Mouse (Mus musculus) c-Kit-positive CD71-negative TER-119-negative erythroid progenitor cells, embryonic 14.5 days (primary cell): ENCODE results near the gene A630076J17Rik.

Experiments
- DNase-seq: peaks from one replicate; pipeline ENCODE4 v3.0.0-alpha.2; 2013; ENCODE audit warnings: low read depth

A630076J17Rik gene

DNA sequence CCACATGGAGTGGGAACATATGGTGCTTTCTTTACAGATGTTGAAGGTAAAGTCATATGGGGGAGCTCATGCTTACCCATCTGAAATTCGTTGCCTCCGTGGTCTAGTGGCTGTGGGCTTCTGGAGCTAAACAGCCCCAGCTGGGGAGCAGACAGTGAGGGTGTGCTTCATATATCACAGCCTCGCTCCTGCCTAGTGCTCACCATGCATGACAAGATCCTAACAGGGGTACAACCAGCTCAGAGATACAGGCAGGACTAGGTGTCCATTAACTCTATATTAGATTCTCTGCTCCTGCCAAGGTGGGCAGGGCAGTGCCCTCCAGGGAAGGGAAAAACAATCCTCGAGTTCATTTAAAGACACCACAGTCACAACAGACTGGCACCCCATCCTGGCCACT, 788 bp downstream of the A630076J17Rik start:
- no peak for DNase-seq

DNA sequence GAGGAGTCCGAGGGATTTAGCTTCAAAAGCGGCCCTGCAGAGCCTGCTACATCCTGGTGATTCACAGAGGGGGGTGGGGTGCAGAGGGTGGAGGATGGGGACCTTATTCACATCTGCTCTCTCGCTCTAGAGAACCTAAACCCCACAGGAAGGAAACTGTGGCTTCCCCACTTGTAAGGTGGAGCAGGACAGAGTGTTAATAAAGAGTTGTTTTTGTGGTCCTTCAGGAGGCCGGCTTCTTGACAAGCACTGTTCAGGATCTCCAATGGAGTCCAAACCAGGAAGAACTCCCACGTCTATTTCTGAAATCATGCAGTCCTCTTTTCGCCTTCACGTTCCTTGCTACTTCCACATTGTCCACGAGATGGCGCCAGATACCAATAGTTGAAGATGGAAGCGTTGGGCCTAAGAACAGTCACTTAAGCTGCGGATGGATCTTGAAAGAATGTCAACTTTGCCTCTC, 3.0 kb downstream of the A630076J17Rik start:
- DNase-seq: peak; percentile 95

DNA sequence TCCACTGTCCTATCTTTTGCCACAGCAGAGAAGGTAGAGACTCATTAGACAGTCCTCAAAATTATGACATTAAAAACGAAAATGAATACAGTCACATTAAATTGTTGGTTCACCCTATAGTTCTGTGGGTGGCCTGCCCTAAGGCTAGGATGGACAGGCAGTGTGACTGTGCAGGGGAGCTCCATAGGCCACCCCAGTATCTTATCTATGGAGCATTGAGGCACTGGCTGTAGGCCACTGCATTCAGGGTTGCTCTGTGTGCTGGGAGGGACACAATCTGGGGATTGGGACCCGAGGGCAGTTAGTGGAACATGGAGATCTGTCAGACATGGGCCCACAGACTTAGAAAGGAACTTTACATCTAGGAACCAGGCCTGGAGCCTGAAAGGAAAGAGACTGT, 3.5 kb downstream of the A630076J17Rik start:
- DNase-seq: no peak

DNA sequence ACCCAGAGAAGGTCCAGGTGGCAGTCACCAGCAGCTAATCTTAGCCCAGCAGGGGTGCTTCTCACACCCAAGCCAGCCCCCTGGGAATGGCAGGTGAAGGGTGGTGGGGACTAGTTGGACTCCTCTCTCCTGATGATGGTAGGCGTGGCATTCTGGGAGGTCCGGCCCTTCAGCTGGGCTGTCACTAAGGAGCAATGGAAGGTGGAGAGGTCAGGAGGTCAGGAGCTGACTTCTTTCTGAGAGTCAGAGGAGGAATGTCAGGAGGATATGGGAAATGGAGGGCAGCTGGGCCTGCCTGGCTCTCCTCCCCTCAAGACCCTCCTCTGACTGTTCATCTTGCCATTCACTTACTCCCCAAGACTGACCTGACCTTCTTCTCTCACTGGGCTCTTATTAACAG, 7.6 kb downstream of the A630076J17Rik start:
- DNase-seq: no peak

DNA sequence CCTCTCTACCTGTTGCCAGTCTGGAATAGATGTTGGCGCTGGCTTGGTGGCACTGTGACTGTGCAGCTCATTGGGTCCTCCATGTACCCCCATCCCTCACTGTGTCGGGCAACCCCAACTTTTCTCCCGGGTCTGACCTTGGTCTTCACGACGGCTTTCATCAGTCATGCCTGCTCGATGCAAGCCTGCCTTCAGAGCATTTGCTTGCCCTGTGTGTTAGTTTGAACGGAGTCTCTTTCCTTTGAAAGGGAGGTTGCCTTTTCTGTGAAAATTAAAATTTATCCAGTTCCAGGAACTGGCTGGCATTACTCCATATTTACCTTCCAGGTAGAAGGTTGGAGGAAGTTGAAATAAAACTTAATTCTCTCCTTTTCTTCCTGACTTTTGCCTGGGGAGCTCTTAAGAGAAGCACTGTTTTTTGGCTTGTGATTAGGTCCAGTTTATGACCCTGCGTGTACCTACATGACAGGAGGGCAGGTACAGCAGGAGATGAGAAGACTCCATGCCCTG, 8.1 kb downstream of the A630076J17Rik start:
- no peak for DNase-seq

DNA sequence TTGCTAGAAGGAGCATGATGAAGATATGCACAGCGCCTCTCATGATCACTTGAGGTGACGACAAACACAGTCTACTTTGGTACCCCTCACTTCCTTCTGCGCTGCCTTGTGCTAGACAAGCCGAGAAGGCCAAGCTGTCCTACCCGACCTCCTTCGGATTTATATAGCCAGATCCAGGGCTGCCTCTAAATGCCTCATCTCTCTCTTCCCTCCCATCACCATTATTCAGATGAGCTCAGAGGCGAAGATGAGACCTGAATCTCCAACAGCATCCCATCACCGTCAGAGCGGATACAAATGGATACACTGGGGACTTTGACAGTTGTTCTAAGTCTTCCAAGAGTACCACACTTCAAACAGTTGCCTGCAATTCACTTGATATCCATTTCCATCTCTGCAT, 9.2 kb downstream of the A630076J17Rik start, which contains the start of gene Prok1:
TSS of gene Prok1 (minus strand) at position 101 of the 400 bp plus-strand sequence.
- DNase-seq: no peak

DNA sequence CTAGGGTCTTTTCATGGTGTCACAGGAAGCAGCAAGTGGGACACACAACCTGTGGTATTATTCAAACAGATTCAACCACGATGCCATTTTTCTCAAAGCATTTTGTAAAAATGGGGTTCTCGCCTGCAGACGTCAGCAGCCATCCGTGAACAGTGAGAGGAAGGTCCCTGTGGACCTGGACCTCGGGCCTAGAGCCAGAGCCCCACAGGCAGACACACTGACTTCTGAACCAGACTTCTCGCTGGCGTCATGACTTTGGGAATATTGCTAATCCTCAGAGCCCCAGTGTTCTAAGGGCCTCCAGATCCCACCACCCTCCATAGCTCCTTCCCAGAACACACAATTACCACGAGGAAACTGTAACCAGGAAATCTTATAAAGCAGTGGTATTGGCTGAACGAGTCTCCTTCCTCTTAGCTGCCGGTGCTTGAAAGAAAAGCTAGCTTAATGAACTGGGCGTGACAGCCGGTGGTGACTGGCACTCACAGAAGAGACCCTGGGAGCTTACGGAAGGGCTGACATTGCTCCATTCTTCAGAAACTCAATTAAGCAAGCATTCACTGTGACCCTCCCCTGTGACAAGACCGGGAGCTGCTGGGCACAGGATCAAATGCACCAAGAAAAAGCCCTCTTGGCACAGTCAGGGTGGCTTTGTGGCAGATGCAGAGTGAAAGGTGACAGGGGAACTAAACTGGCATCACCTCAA, 11.1 kb downstream of the A630076J17Rik start:
- DNase-seq: no peak

DNA sequence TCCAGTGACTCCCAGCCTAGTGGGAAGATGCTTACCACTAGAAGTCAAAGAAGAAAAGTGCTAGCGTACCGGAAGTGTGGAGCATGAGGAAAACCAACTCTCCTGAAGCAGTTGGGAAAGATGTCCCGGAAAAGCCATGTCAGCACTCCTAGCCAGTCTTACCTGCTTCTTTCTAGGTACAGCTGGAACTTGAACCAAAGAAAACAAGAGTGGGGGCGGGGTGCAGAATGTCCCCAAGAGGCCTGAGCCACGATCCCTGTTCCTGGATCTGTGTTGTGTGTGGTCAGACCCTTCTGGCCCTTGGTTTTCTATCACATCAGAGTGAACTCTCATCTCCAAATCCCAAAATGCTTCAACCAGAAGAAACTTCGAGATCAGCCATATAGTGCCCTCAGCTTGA, 16.5 kb downstream of the A630076J17Rik start:
- no peak for DNase-seq

DNA sequence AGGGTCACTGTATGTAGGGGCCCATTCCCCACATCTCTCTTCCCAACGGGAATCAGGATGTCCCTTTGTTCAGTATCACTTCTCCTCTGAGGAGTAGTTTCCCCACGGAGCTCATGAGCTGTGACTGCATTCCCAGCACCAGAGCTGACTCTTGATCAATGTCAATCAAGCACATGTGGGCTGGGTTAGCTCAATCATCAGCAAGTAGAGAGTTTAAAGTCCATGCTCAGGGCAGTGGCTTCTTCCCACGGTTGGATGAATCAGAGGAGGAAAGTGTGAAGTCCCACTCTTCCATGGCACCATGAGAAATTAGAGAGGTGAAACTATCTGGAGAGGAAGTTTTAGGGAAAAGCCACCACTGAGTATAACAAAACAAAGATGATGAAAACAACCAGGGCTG, 18.6 kb downstream of the A630076J17Rik start:
- no peak for DNase-seq

DNA sequence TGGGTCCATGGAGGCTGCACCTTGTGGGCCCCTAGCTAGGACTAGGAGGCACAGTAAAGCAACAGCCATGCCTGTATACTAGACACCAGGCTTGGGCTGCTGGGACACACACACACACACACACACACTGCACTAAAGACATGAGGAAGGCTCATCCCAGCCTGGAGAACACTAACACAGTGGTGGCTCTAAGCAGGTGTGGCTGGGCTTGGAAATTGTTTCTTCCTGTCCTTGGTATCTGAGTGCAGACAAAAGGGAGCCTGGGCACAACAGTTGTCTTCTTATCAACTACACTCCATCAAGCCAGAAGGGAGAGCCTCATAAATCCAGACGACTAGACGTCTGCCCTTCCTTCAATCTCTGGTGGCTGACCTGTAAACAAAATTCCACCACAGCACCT, 19.9 kb downstream of the A630076J17Rik start:
- DNase-seq: no peak

DNA sequence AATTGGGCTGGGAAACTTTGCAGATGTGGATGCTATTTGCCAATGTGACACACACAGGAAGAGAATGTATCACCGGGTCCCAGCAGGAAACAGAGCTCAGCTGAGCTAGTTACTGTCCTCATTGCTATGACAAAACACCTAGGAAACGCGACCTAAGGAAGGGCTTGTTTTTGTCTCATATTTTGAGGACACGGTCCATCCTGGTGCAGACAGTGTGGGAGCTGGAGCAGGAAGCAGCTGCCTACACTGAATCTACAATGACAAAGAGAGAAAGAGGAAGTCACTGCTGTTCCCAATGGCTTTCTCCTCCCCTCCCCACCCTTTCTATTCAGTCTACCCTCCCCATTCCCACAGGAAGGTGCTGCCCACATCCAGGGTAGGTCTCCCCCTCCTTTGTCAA, 21.6 kb downstream of the A630076J17Rik start:
- DNase-seq: no peak

DNA sequence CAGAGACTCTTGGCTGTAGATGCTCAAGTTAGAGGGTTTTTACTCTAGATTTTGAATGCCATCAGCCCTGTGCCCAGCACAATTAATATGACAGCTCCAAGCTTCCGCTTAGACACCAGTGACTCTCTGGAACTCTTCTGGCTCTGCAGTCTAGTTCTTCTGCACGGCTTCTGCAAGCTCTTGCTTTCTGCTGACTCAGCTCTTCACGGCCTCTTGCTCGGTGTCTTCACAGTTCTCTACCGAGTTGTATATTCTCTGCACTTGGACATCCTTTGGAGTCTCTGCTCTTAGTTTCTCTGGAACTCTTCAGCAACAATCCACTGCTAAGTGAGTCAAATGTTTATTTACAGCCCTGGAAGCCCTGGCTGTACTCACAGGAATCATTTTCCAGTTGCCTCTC, 23.5 kb downstream of the A630076J17Rik start:
- no peak for DNase-seq

DNA sequence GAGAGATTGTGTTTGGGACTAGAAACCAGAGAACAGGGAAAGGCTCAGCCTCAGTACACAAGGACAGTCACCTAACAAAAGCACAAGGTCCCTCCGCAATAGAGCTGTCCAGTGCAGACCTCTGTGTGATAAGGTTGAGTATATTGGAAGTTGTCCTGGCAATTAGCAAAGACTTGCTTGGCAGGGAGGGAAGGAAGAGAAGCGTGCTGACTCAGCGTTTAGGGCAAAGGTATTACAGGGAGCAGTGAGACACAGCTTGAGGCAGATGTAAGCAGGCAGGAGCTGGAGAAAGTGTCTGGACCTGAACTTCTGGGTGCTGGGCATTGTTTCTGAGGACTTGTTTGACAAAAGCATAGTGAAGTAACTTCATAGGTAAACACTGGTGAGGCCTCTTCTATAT, 25.6 kb downstream of the A630076J17Rik start:
- DNase-seq: no peak

DNA sequence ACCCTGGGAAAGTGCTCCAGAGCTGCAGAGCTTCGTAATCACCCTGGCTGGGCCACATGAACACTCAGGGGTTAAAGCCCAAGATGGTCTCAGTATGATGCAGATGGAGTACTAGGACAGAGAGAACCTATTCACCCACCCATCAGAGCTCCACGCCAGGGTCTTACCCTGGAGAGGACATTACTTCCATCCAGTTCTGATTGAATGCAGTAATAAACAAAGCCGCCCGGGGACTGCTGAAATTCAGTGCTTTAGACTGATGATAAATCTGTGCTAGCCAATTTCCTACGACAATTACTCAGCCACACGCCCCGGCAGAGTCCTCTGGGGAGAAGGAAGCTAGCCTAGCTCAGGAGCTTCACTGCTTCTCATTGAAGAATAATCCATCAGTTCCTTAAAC, 26.3 kb downstream of the A630076J17Rik start:
- DNase-seq: no peak

DNA sequence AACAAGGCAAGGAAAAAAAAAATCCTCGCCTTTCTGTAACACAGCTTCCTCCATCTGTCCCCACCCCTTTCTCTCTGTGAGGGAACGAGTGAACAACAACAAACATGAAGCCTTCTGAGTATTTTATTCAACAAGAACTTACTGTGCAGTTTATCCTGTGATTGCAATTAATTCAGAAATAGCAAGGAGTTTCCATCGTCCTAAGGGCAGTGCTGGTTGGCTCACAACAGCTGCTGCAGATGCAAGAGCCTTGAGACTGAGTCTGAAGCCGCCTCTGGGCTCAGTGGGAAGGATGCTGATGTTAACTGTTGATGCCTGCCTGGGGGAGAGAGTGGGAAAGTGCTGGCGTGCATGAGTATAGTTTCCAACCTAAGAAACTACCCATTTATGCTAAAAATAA, 27.5 kb downstream of the A630076J17Rik start:
- DNase-seq: no peak

DNA sequence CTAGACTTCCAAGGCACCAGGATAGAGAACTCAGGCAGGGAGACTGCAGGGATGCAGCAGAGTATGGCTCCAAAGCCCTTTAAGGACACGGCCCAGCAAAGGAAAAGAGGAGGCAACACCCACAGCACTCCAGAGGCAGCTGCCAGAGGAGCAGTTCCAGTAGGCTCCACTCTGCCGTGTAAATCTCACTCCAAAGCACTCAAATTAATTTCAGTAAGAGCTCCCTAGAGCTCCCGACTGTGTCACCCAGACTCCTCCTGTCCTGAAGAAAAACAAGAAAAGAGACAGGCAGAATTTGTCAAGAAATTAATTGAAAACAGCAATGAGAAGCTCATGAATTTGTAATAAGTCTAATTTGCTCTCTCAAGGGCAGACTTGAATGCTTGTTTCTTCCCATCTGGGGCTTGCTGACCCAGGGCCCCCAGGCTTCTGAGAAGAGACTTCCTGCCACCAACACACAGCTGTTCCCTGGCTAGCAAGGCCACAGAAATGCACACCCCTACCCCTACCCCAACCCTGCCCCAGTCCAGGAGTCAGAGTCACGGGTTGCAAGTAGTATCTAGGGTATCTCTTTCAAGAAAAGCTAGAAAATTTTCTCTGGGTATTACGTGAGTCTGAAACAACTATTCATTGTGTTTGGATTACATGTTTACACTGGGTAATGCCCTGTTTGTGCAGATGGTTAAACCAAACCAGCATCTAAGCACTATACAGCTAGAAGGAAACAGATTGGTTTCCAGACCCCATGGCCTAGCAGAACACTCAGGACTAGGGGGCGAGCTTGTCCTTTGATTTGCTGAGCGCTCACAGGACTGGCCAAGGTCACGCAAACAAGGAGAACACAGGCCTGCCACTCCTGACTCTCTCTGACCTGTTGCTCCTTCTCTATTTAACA, 30.8 kb downstream of the A630076J17Rik start:
- no peak for DNase-seq

DNA sequence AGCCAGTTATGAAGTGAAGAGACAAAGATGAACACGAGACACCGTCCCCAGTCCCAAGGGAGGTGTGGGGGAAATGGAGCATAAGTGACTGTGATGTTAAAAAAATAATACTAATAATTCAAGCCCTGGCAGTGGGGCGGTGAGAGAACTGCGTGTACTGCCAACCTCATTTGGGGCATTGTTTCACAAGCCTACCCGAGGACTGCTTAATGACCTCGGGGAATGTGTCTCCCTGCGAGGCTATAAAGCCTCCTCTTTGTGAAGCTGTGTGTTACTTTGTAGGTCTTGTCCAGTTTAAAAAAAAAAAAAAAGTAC, 31.4 kb downstream of the A630076J17Rik start:
- DNase-seq: no peak

DNA sequence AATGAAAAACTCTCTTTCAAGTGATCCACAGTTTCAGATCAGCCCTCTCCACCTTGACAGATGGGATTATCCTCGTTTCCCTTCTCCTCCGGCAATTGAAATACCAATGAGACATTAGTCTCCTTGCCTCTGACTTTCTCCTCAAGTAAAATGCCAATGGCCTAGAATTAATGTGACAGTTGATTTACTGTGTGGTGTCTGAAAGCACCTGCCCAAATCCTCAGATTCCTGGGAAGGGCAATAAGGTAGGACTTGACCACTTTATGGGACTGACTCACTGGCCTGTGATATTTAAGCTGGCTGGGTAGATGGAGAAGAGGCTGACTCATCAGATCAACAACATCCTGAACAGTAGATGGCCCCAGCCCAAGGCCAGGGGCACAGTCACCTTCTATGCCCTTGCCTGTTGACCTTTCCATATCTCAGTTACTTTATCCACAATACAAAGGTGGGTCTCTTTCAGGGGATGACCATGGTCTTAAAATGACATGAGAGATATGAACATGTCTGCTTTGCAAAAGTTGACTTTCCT, 36.5 kb downstream of the A630076J17Rik start:
- no peak for DNase-seq

DNA sequence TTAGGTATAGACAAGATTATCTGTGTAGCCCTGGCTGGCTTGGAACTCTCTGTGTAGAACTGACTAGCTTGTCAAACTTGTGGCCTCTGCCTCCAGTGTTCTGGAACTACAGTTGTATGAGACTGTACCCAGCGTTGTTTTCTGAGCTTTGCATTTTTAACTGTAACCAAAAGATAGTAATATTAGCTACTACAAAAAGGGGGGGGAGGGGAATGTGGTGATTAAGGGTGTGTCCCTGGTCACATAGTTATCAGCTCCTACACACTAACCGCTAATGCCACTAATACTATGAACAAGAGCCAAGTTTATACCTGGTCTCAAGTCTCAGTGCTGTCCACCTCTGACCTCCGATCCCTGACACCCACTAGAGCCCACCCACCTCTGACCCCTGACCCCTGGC, 42.0 kb downstream of the A630076J17Rik start:
- DNase-seq: no peak

DNA sequence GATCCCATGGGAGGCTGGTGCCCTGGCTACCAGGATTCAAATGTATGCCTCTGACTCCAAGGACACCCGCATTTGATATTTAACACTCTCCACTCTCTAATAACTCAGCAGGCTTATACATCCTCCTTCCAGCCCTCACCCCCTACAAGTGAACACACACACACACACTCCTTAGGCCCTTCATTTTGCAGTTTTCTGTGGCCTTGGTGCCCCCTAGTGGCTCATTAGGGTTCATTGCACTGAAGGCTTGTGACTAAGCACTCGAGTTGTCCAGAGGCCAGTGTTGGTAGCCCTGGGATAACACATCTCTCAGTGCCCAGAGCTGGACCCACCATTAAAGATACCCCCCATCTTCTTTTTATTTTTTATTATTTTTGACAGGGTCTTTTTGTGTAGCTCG, 43.4 kb downstream of the A630076J17Rik start:
- DNase-seq: peak; percentile 63

DNA sequence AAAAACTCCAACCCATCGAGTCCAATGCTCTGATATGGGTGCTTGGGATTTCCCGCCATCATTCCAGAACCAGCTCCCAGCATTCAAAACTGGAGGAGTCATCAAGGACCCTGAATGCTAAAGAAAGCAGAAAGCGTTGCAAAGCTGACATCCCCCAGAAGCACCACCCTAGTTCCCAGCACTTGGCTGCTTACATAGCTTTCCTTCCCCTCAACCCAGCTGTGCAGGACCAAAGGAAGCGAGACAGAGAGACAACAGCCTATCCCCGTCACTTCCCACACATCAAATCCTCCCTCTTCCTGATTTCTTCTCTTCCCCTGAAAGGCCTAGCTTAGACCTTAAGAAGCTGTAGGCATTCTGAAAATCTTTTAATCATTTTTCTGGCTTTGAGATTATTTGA, 44.9 kb downstream of the A630076J17Rik start:
- no peak for DNase-seq

DNA sequence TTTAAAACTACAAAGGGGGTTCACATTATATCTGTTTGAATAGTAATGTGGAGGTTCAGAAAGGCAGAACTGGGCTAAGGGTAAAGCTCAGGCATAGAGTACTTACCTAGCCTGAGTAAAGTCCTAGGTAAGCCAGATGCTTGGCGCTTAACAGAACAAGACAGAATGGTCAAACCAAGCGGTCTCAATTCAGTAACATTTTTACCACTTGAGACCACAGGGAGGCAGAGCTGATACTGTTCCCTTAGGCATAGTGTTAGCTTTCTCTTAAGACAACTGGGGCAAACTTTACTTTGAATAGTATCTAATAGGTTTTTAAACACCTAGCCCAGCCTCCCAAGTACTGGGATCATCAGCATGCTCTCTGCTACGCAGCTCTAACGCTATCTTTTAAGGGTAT, 45.6 kb downstream of the A630076J17Rik start:
- no peak for DNase-seq

DNA sequence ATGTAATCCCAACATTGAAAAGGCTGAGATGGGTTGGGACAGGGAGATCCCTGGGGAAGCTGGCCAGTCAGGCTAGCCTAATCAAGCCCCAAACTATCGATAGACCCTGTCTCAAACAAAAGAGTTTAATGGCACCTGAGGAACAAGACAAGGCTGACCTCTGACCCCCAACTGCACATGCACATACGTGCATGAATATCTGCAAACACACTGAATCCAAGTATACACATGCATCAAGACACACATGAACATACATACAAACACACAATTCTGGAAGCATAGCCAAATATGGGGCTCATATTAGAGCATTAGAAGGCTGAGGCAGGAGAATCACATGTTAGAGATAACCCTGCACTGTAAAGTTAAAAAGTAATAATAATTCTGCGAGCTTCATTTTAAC, 46.2 kb downstream of the A630076J17Rik start:
- no peak for DNase-seq
